Mouse (Mus musculus): Measurements from ENCODE around the gene C87436.
A peak's percentile ranks its signal among the peaks of the same experiment; 100 is the strongest.

DNA sequence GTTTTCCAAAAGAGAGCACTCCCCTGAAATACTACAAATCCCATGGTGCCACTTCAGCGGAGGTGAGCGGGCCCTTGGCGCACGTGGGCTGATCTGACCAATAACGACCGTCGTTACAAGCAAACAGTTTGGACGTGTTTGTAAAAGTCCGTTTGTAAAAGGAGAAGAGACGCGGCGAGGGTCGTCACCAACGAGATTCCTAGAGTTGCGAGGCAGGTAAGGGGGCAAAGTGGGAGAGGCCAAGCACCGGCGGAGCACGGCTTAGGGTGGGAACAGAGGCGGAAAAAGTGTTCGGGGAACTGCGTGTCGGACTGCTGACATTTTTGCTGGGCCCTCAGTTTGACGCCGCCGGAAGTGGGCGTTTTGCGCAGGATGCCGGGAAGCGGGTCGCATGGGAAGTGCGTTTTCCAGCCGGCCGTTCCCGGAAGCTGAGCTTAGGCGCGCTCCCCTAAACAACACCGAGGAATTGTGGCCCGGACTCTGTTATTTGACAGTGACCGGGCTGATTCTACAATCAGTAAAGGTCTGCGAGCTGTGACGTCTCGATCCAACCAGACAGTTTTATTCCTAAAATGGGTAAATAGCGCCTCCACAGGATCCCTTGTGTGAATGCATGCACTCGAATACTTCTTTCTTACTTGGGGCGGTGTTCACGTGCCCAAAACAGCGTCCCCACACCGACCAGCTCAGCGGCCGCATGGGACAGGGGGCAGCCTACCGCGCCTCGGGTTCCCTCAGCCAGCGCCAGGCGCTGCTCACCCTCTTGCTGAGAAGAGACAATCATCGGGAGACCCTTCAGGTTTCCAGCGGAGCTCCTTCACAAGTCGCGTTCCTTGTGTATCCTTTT is at the start of gene C87436:
- peak; percentile 29; the same call in 1 of the 2 replicates for TF ChIP-seq CTCF (IDR thresholded peaks at IDR 0.05; ENCODE audit: borderline replicate concordance, control insufficient read depth, extremely low read depth, insufficient read depth, low read length, poor library complexity)
- TF ChIP-seq POLR2A (IDR thresholded peaks at IDR 0.05; ENCODE audit: control insufficient read depth, extremely low read depth, insufficient read depth, low read length, poor library complexity) = peak; percentile 54

Measured in thymus, adult 2 months (tissue).